Mouse (Mus musculus): ENCODE measurements around the gene Tc2n. TPM values are rescaled to one million over a fixed set of nuclear protein-coding genes. Genes with fewer than 3 reads are reported as not detected.
A peak's percentile ranks its signal among the peaks of the same experiment; 100 is the strongest.

Gene Tc2n
- total RNA-seq (2021), result under 1 TPM in 1 of 2 experiments, not detected in 1; 0.25 TPM

GRCm38 (mm10) chr12:101718054-101718754 lies at the start of gene Tc2n:
TSS of gene Tc2n (minus strand) at chr12:101718523.
- DNase-seq (ENCODE audit: extremely low spot score in 1 of 2, low spot score in 1 of 2), result peak; percentile 6 to 16

- DNase-seq (ENCODE audit: extremely low spot score in 1 of 2, low spot score in 1 of 2), result no peak
These were observed 49.2 kb upstream of the Tc2n start for GRCm38 (mm10) chr12:101767306-101768053.

- DNase-seq (ENCODE audit: extremely low spot score in 1 of 2, low spot score in 1 of 2), result no peak
These were observed 48.0 kb upstream of the Tc2n start for GRCm38 (mm10) chr12:101766228-101766852.

- no peak for DNase-seq (ENCODE audit: extremely low spot score in 1 of 2, low spot score in 1 of 2)
These were observed 46.5 kb upstream of the Tc2n start for GRCm38 (mm10) chr12:101764870-101765269.

GRCm38 (mm10) chr12:101763065-101763464 lies 44.7 kb upstream of the Tc2n start:
- no peak for DNase-seq (ENCODE audit: extremely low spot score in 1 of 2, low spot score in 1 of 2)

GRCm38 (mm10) chr12:101762054-101762453 lies 43.7 kb upstream of the Tc2n start:
- DNase-seq (ENCODE audit: extremely low spot score in 1 of 2, low spot score in 1 of 2), result no peak

- no peak for DNase-seq (ENCODE audit: extremely low spot score in 1 of 2, low spot score in 1 of 2)
These were observed 41.2 kb upstream of the Tc2n start for GRCm38 (mm10) chr12:101759440-101760045.

- DNase-seq (ENCODE audit: extremely low spot score in 1 of 2, low spot score in 1 of 2), result no peak
These were observed 40.4 kb upstream of the Tc2n start for GRCm38 (mm10) chr12:101758698-101759097.

GRCm38 (mm10) chr12:101742375-101742774 lies 24.1 kb upstream of the Tc2n start:
- no peak for DNase-seq (ENCODE audit: extremely low spot score in 1 of 2, low spot score in 1 of 2)

GRCm38 (mm10) chr12:101740486-101740885 lies 22.2 kb upstream of the Tc2n start:
- DNase-seq (ENCODE audit: extremely low spot score in 1 of 2, low spot score in 1 of 2), result no peak

GRCm38 (mm10) chr12:101740045-101740444 lies 21.7 kb upstream of the Tc2n start:
- no peak for DNase-seq (ENCODE audit: extremely low spot score in 1 of 2, low spot score in 1 of 2)

- no peak for DNase-seq (ENCODE audit: extremely low spot score in 1 of 2, low spot score in 1 of 2)
These were observed 430 bp upstream of the Tc2n start for GRCm38 (mm10) chr12:101718755-101719150.

- no peak for DNase-seq (ENCODE audit: extremely low spot score in 1 of 2, low spot score in 1 of 2)
These were observed 19.1 kb downstream of the Tc2n start for GRCm38 (mm10) chr12:101699176-101699575.

- DNase-seq (ENCODE audit: extremely low spot score in 1 of 2, low spot score in 1 of 2), result no peak
These were observed 21.8 kb downstream of the Tc2n start for GRCm38 (mm10) chr12:101696521-101696920.

GRCm38 (mm10) chr12:101680538-101680937 lies 37.8 kb downstream of the Tc2n start:
- no peak for DNase-seq (ENCODE audit: extremely low spot score in 1 of 2, low spot score in 1 of 2)

- no peak for DNase-seq (ENCODE audit: extremely low spot score in 1 of 2, low spot score in 1 of 2)
These were observed 50.8 kb downstream of the Tc2n start for GRCm38 (mm10) chr12:101667502-101667901.

- DNase-seq (ENCODE audit: extremely low spot score in 1 of 2, low spot score in 1 of 2), result no peak
These were observed 85.2 kb downstream of the Tc2n start for GRCm38 (mm10) chr12:101633137-101633536.

GRCm38 (mm10) chr12:101606622-101607021 lies 111.7 kb downstream of the Tc2n start:
- peak in 1 of 2 experiments; percentile 6 for DNase-seq (ENCODE audit: extremely low spot score in 1 of 2, low spot score in 1 of 2)

All from layer of hippocampus, postnatal 25 days (tissue).